Mouse (Mus musculus): ENCODE data around the gene Ptprd. TPM values are rescaled to one million over a fixed set of nuclear protein-coding genes. Genes with fewer than 3 reads are reported as not detected.
A peak's percentile ranks its signal among the peaks of the same experiment; 100 is the strongest.
"Not testable (repeated sequence)": the region's sequence is repeated elsewhere in the genome, so short reads cannot be mapped to it uniquely, and the experiment has no call there.

Gene Ptprd
- polyA plus RNA-seq, 1 experiment from 2014 or later: 13.9 TPM

GRCm38 (mm10) chr4:77861269-77861668 is 350.5 kb downstream of the Ptprd start:
- 66% methylated on average over 5 of the region's 5 CpGs for WGBS
- no peaks in the 10 kb centered on the region for H3K27me3 ChIP-seq (replicated peaks)
- ATAC-seq (ENCODE audit: insufficient read depth, low FRiP score, low read depth): no peak
- H3K36me3 ChIP-seq: no peaks in the 10 kb centered on the region
- H3K9ac ChIP-seq: no peak overlapping the region
- H3K4me1 ChIP-seq: no peaks in the 10 kb centered on the region
- H3K27ac ChIP-seq: no peak overlapping the region
- H3K9me3 ChIP-seq: no peaks in the 10 kb centered on the region
- no peak overlapping the region for H3K4me2 ChIP-seq
- no peak overlapping the region for H3K4me3 ChIP-seq (replicated peaks)

- H3K9me3 ChIP-seq; ATAC-seq (ENCODE audit: insufficient read depth, low FRiP score, low read depth); H3K4me2 ChIP-seq; H3K4me1 ChIP-seq; H3K27ac ChIP-seq; H3K36me3 ChIP-seq; H3K4me3 ChIP-seq (replicated peaks); H3K27me3 ChIP-seq (replicated peaks); H3K9ac ChIP-seq: not testable (repeated sequence)
- WGBS: 68% methylated on average over 1 of the region's 1 CpGs
These were observed 414.4 kb downstream of the Ptprd start for GRCm38 (mm10) chr4:77797391-77797790.

DNA sequence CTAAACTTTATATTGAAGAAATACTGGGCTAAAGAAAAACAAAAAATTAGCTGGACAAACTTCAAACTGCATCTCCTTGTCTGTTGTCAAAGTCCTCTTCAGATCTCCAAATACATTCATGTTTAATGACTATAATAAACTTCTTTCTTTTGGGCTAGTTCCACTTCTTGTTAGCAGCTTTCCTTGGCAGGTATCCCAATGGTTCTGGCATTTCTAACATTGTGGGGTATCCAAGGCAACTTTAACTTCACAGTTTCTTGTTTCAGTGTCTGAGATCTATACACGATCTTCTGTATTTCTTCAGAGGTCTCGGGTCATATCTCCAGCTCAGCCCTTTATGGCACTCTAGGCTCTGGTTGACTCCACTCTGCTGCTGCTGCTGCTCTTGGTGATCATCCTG is 434.5 kb downstream of the Ptprd start:
- H3K27me3 ChIP-seq (replicated peaks): no peaks in the 10 kb centered on the region
- H3K4me2 ChIP-seq: no peak overlapping the region
- 93% methylated on average over 2 of the region's 2 CpGs for WGBS
- H3K27ac ChIP-seq: no peak overlapping the region
- no peaks in the 10 kb centered on the region for H3K36me3 ChIP-seq
- no peak for ATAC-seq (ENCODE audit: insufficient read depth, low FRiP score, low read depth)
- H3K4me1 ChIP-seq: no peaks in the 10 kb centered on the region
- no peak overlapping the region for H3K9ac ChIP-seq
- H3K4me3 ChIP-seq (replicated peaks): no peak overlapping the region
- no peaks in the 10 kb centered on the region for H3K9me3 ChIP-seq

DNA sequence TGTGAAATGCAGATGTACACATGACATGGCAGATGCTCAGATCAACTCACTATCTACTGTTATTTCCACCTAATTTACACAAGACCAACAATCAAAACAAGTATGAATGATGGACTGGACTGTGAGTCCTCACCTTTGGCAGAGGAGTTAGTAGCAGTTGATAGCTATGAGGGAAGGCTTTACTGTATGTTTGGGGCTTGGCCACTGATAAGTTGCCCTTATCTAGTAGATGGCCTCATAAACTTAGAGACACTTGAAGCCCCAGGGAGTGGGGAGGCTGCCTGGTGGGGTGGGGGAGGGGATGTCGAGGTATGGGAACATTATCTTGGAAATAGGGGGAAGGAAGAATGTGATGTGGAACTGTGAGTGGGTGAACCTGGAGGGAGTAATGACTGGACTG is 448.0 kb downstream of the Ptprd start:
- Histone ChIP-seq H3K27ac (no peak overlapping the region), H3K4me2 (no peak overlapping the region), H3K36me3 (no peaks in the 10 kb centered on the region), H3K4me1 (no peaks in the 10 kb centered on the region), H3K9ac (no peak overlapping the region), H3K4me3 (replicated peaks) (no peak overlapping the region), H3K9me3 (no peaks in the 10 kb centered on the region), H3K27me3 (replicated peaks) (no peaks in the 10 kb centered on the region)
- ATAC-seq (ENCODE audit: insufficient read depth, low FRiP score, low read depth): no peak
- 43% methylated on average over 1 of the region's 1 CpGs for WGBS

- Histone ChIP-seq H3K4me1 (no peaks in the 10 kb centered on the region), H3K27me3 (replicated peaks) (no peaks in the 10 kb centered on the region), H3K9ac (no peak overlapping the region), H3K27ac (no peak overlapping the region), H3K4me2 (no peak overlapping the region), H3K36me3 (no peaks in the 10 kb centered on the region), H3K9me3 (no peaks in the 10 kb centered on the region), H3K4me3 (replicated peaks) (no peak overlapping the region)
- ATAC-seq (ENCODE audit: insufficient read depth, low FRiP score, low read depth): peak; percentile 47; the same call in 1 of the 2 replicates
- 70% methylated on average over 2 of the region's 2 CpGs for WGBS
These were observed 468.4 kb downstream of the Ptprd start for GRCm38 (mm10) chr4:77743391-77743790.

- WGBS: 67% methylated on average over 6 of the region's 6 CpGs
- no peaks in the 10 kb centered on the region for H3K9me3 ChIP-seq
- no peak for ATAC-seq (ENCODE audit: insufficient read depth, low FRiP score, low read depth)
- H3K27ac ChIP-seq: no peak overlapping the region
- no peak overlapping the region for H3K9ac ChIP-seq
- no peak overlapping the region for H3K4me2 ChIP-seq
- H3K27me3 ChIP-seq (replicated peaks): no peaks in the 10 kb centered on the region
- H3K4me3 ChIP-seq (replicated peaks): no peak overlapping the region
- no peaks in the 10 kb centered on the region for H3K36me3 ChIP-seq
- no peaks in the 10 kb centered on the region for H3K4me1 ChIP-seq
These were observed 489.9 kb downstream of the Ptprd start for GRCm38 (mm10) chr4:77721908-77722307.

GRCm38 (mm10) chr4:77717792-77718191 is 494.0 kb downstream of the Ptprd start:
- no peak overlapping the region for H3K4me3 ChIP-seq (replicated peaks)
- WGBS: 51% methylated on average over 2 of the region's 2 CpGs
- no peaks in the 10 kb centered on the region for H3K9me3 ChIP-seq
- H3K9ac ChIP-seq: no peak overlapping the region
- H3K27me3 ChIP-seq (replicated peaks): no peaks in the 10 kb centered on the region
- H3K27ac ChIP-seq: no peak overlapping the region
- no peaks in the 10 kb centered on the region for H3K36me3 ChIP-seq
- ATAC-seq (ENCODE audit: insufficient read depth, low FRiP score, low read depth): no peak
- no peaks in the 10 kb centered on the region for H3K4me1 ChIP-seq
- H3K4me2 ChIP-seq: no peak overlapping the region

DNA sequence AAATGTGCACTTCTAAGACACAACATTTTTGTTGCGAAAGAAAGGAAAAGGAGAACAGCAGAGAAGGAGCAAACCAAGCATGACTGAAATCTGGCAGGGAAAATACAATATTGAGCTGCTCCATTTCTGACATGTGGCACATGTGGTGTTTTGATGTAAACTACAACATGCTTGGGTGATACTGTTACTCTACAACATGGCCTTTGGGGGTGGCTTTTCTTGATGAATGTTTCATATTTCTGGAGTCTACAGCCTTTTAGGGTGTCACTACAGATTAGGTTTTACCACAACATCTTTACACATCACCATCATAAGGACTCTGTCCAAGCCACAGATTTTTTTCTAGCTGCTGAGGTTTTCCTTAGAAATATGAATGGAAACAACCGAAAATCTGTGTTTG is 501.5 kb downstream of the Ptprd start:
- Histone ChIP-seq H3K36me3 (no peaks in the 10 kb centered on the region), H3K4me3 (replicated peaks) (no peak overlapping the region), H3K9ac (no peak overlapping the region), H3K4me2 (no peak overlapping the region), H3K27me3 (replicated peaks) (no peaks in the 10 kb centered on the region), H3K9me3 (no peaks in the 10 kb centered on the region), H3K27ac (no peak overlapping the region), H3K4me1 (no peaks in the 10 kb centered on the region)
- WGBS: 79% methylated on average over 2 of the region's 2 CpGs
- no peak for ATAC-seq (ENCODE audit: insufficient read depth, low FRiP score, low read depth)

DNA sequence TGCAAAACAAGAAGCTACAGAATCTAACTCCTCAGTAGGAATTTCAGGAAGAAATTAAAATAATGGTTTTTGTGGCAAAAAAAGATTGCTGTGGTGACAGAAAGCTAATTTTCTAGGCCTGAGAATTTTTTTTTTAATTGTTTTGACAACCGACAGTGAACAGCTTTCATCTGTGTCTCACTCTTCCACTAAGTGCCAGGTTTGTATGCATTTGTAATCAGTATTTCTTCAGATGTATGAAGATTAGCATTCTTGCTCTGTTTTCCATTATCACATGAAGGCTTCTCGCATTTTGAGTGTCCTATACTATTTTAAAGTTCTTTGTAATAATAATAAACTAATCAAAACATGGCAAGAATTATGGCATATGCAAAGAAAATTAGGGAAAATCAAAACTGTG is 513.5 kb downstream of the Ptprd start:
- Histone ChIP-seq H3K36me3 (no peaks in the 10 kb centered on the region), H3K27ac (no peak overlapping the region), H3K9me3 (no peaks in the 10 kb centered on the region), H3K9ac (no peak overlapping the region), H3K4me2 (no peak overlapping the region), H3K4me1 (no peaks in the 10 kb centered on the region), H3K27me3 (replicated peaks) (no peaks in the 10 kb centered on the region), H3K4me3 (replicated peaks) (no peak overlapping the region)
- WGBS: 53% methylated on average over 2 of the region's 2 CpGs
- ATAC-seq (ENCODE audit: insufficient read depth, low FRiP score, low read depth): no peak

GRCm38 (mm10) chr4:77675798-77676197 is 536.0 kb downstream of the Ptprd start:
- no peak overlapping the region for H3K9ac ChIP-seq
- no peak overlapping the region for H3K4me2 ChIP-seq
- no peak overlapping the region for H3K4me3 ChIP-seq (replicated peaks)
- WGBS: 83% methylated on average over 1 of the region's 1 CpGs
- no peaks in the 10 kb centered on the region for H3K9me3 ChIP-seq
- H3K36me3 ChIP-seq: no peaks in the 10 kb centered on the region
- H3K27ac ChIP-seq: no peak overlapping the region
- H3K4me1 ChIP-seq: no peaks in the 10 kb centered on the region
- no peaks in the 10 kb centered on the region for H3K27me3 ChIP-seq (replicated peaks)
- no peak for ATAC-seq (ENCODE audit: insufficient read depth, low FRiP score, low read depth)

GRCm38 (mm10) chr4:77664761-77665160 is 547.0 kb downstream of the Ptprd start:
- no peak overlapping the region for H3K4me2 ChIP-seq
- ATAC-seq (ENCODE audit: insufficient read depth, low FRiP score, low read depth): no peak
- no peaks in the 10 kb centered on the region for H3K36me3 ChIP-seq
- no peak overlapping the region for H3K27ac ChIP-seq
- no peaks in the 10 kb centered on the region for H3K9me3 ChIP-seq
- 92% methylated on average over 2 of the region's 2 CpGs for WGBS
- no peak overlapping the region for H3K4me3 ChIP-seq (replicated peaks)
- H3K9ac ChIP-seq: no peak overlapping the region
- no peaks in the 10 kb centered on the region for H3K4me1 ChIP-seq
- H3K27me3 ChIP-seq (replicated peaks): no peaks in the 10 kb centered on the region

DNA sequence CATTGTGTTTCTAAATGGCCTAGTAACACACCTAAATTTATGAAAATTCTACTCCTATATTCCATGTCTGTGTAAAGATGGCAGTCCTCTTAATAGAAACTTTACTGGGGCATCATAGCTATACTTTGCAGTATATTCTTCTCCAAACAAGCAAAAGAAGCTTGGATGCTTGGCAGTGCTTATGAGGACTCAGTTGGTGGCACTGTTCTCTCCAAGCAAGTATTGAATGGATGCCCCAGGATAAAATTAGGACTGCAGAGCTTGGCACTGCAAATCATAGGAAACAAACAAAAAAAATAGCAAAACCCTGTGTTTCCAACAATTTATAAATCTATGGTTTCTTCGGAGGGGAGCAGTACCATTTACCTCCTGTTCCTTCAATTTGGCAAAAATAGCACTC is 549.5 kb downstream of the Ptprd start:
- H3K4me1 ChIP-seq: no peaks in the 10 kb centered on the region
- WGBS: 86% methylated on average over 1 of the region's 1 CpGs
- no peaks in the 10 kb centered on the region for H3K36me3 ChIP-seq
- H3K27ac ChIP-seq: no peak overlapping the region
- no peak overlapping the region for H3K4me2 ChIP-seq
- no peak overlapping the region for H3K4me3 ChIP-seq (replicated peaks)
- no peaks in the 10 kb centered on the region for H3K27me3 ChIP-seq (replicated peaks)
- no peaks in the 10 kb centered on the region for H3K9me3 ChIP-seq
- ATAC-seq (ENCODE audit: insufficient read depth, low FRiP score, low read depth): no peak
- H3K9ac ChIP-seq: no peak overlapping the region

DNA sequence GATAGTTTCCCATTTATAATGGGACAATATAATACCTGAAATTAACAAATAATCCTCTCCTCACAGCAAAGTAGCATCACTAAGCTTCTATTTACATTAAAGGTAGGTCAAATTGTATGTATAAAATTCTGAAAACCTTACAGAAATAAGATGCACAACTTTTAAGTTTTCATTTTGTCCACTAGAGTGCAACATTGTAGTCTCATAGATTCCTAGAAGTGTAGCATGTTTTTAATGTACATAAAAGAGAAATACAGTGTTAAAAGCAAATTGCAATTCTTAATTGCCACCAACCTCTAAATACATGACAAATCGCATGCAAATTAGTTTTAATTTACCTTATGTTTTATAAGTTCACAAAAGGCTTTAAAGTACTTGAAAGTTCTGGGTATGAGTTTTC is 556.1 kb downstream of the Ptprd start:
- H3K4me2 ChIP-seq: no peak overlapping the region
- H3K27ac ChIP-seq: no peak overlapping the region
- 68% methylated on average over 1 of the region's 1 CpGs for WGBS
- no peaks in the 10 kb centered on the region for H3K36me3 ChIP-seq
- no peak overlapping the region for H3K9ac ChIP-seq
- H3K27me3 ChIP-seq (replicated peaks): no peaks in the 10 kb centered on the region
- no peak for ATAC-seq (ENCODE audit: insufficient read depth, low FRiP score, low read depth)
- no peaks in the 10 kb centered on the region for H3K4me1 ChIP-seq
- no peaks in the 10 kb centered on the region for H3K9me3 ChIP-seq
- H3K4me3 ChIP-seq (replicated peaks): no peak overlapping the region

Data from stomach, embryonic 15.5 days (tissue).